Mouse (Mus musculus): ENCODE measurements around the gene Abca8b. TPM values are rescaled to one million over a fixed set of nuclear protein-coding genes. Genes with fewer than 3 reads are reported as not detected.
A peak's percentile ranks its signal among the peaks of the same experiment; 100 is the strongest.
"Not testable (repeated sequence)": the region's sequence is repeated elsewhere in the genome, so short reads cannot be mapped to it uniquely, and the experiment has no call there.

Gene Abca8b
- polyA plus RNA-seq, 1 experiment from 2014 or later: 1.0 TPM

GRCm38 (mm10) chr11:109970521-109970920 lies 25.1 kb downstream of the Abca8b start:
- Histone ChIP-seq H3K27ac (replicated peaks) (no peak overlapping the region), H3K36me3 (ENCODE audit: control insufficient read depth, insufficient read depth, low read length) (no peaks in the 10 kb centered on the region), H3K4me2 (replicated peaks; ENCODE audit: low read depth) (no peak overlapping the region), H3K9ac (ENCODE audit: low read length) (no peak overlapping the region), H3K9me3 (ENCODE audit: control insufficient read depth, low read length) (peaks cover 4% of the 10 kb centered on the region; the same call in 1 of the 2 replicates), H3K27me3 (ENCODE audit: control insufficient read depth, insufficient read depth, low read length) (no peaks in the 10 kb centered on the region), H3K4me3 (ENCODE audit: low read depth, low read length) (no peak overlapping the region), H3K4me1 (replicated peaks; ENCODE audit: control insufficient read depth, insufficient read depth) (no peaks in the 10 kb centered on the region)
- ATAC-seq (ENCODE audit: low FRiP score, low TSS enrichment) (no peak), DNase-seq (ENCODE audit: low spot score) (no peak)
- whole genome bisulfite sequencing: 70% methylated on average over 4 of the region's 4 CpGs
- no peak for TF ChIP-seq EP300 (optimal IDR thresholded peaks at IDR 0.05)
- no peak for TF ChIP-seq CTCF (IDR thresholded peaks at IDR 0.05; ENCODE audit: low read depth)

GRCm38 (mm10) chr11:109961495-109962492 lies 33.9 kb downstream of the Abca8b start:
- ATAC-seq (ENCODE audit: low FRiP score, low TSS enrichment) (no peak), DNase-seq (ENCODE audit: low spot score) (no peak)
- WGBS: 72% methylated on average over 4 of the region's 4 CpGs
- Histone ChIP-seq H3K4me2 (replicated peaks; ENCODE audit: low read depth) (no peak overlapping the region), H3K4me3 (ENCODE audit: low read depth, low read length) (no peak overlapping the region), H3K27ac (replicated peaks) (no peak overlapping the region), H3K27me3 (ENCODE audit: control insufficient read depth, insufficient read depth, low read length) (no peaks in the 10 kb centered on the region), H3K9ac (ENCODE audit: low read length) (no peak overlapping the region), H3K4me1 (replicated peaks; ENCODE audit: control insufficient read depth, insufficient read depth) (no peaks in the 10 kb centered on the region), H3K9me3 (ENCODE audit: control insufficient read depth, low read length) (no peaks in the 10 kb centered on the region), H3K36me3 (ENCODE audit: control insufficient read depth, insufficient read depth, low read length) (no peaks in the 10 kb centered on the region)
- no peak for TF ChIP-seq CTCF (IDR thresholded peaks at IDR 0.05; ENCODE audit: low read depth)
- no peak for TF ChIP-seq EP300 (optimal IDR thresholded peaks at IDR 0.05)

- H3K4me1 ChIP-seq (replicated peaks; ENCODE audit: control insufficient read depth, insufficient read depth): no peaks in the 10 kb centered on the region
- H3K27ac ChIP-seq (replicated peaks): no peak overlapping the region
- WGBS: 93% methylated on average over 1 of the region's 1 CpGs
- no peaks in the 10 kb centered on the region for H3K9me3 ChIP-seq (ENCODE audit: control insufficient read depth, low read length)
- ATAC-seq (ENCODE audit: low FRiP score, low TSS enrichment) (no peak), DNase-seq (ENCODE audit: low spot score) (no peak)
- no peak overlapping the region for H3K4me3 ChIP-seq (ENCODE audit: low read depth, low read length)
- H3K36me3 ChIP-seq (ENCODE audit: control insufficient read depth, insufficient read depth, low read length): no peaks in the 10 kb centered on the region
- no peak overlapping the region for H3K9ac ChIP-seq (ENCODE audit: low read length)
- no peak overlapping the region for H3K4me2 ChIP-seq (replicated peaks; ENCODE audit: low read depth)
- TF ChIP-seq EP300 (optimal IDR thresholded peaks at IDR 0.05): no peak
- peak; percentile 51 for TF ChIP-seq CTCF (IDR thresholded peaks at IDR 0.05; ENCODE audit: low read depth)
- no peaks in the 10 kb centered on the region for H3K27me3 ChIP-seq (ENCODE audit: control insufficient read depth, insufficient read depth, low read length)
Observed at GRCm38 (mm10) chr11:109955185-109955584, 40.5 kb downstream of the Abca8b start.

GRCm38 (mm10) chr11:109936915-109937314 lies 58.7 kb downstream of the Abca8b start:
- H3K36me3 ChIP-seq (ENCODE audit: control insufficient read depth, insufficient read depth, low read length): no peaks in the 10 kb centered on the region
- no peak for DNase-seq (ENCODE audit: low spot score)
- WGBS: 81% methylated on average over 5 of the region's 5 CpGs

GRCm38 (mm10) chr11:109933207-109933606 lies 62.4 kb downstream of the Abca8b start:
- DNase-seq (ENCODE audit: low spot score); H3K4me1 ChIP-seq (replicated peaks; ENCODE audit: control insufficient read depth, insufficient read depth); H3K27me3 ChIP-seq (ENCODE audit: control insufficient read depth, insufficient read depth, low read length); H3K9ac ChIP-seq (ENCODE audit: low read length); H3K27ac ChIP-seq (replicated peaks); H3K36me3 ChIP-seq (ENCODE audit: control insufficient read depth, insufficient read depth, low read length); H3K4me3 ChIP-seq (ENCODE audit: low read depth, low read length); H3K4me2 ChIP-seq (replicated peaks; ENCODE audit: low read depth); ATAC-seq (ENCODE audit: low FRiP score, low TSS enrichment); H3K9me3 ChIP-seq (ENCODE audit: control insufficient read depth, low read length): not testable (repeated sequence)
- WGBS: 40% methylated on average over 4 of the region's 4 CpGs

More at GRCm38 (mm10) chr11:109936915-109937314, 58.7 kb downstream of the Abca8b start:
- no peaks in the 10 kb centered on the region for H3K4me1 ChIP-seq (replicated peaks; ENCODE audit: control insufficient read depth, insufficient read depth)
- H3K27ac ChIP-seq (replicated peaks): no peak overlapping the region
- no peak overlapping the region for H3K9ac ChIP-seq (ENCODE audit: low read length)
- H3K4me2 ChIP-seq (replicated peaks; ENCODE audit: low read depth): no peak overlapping the region
- TF ChIP-seq CTCF (IDR thresholded peaks at IDR 0.05; ENCODE audit: low read depth) (no peak), EP300 (optimal IDR thresholded peaks at IDR 0.05) (no peak)
- ATAC-seq (ENCODE audit: low FRiP score, low TSS enrichment): no peak
- no peak overlapping the region for H3K4me3 ChIP-seq (ENCODE audit: low read depth, low read length)
- H3K9me3 ChIP-seq (ENCODE audit: control insufficient read depth, low read length): no peaks in the 10 kb centered on the region
- H3K27me3 ChIP-seq (ENCODE audit: control insufficient read depth, insufficient read depth, low read length): no peaks in the 10 kb centered on the region

GRCm38 (mm10) chr11:109928489-109928888 lies 67.2 kb downstream of the Abca8b start:
- Histone ChIP-seq H3K27ac (replicated peaks) (no peak overlapping the region), H3K4me2 (replicated peaks; ENCODE audit: low read depth) (no peak overlapping the region), H3K9ac (ENCODE audit: low read length) (no peak overlapping the region), H3K4me3 (ENCODE audit: low read depth, low read length) (no peak overlapping the region), H3K36me3 (ENCODE audit: control insufficient read depth, insufficient read depth, low read length) (no peaks in the 10 kb centered on the region), H3K27me3 (ENCODE audit: control insufficient read depth, insufficient read depth, low read length) (no peaks in the 10 kb centered on the region), H3K4me1 (replicated peaks; ENCODE audit: control insufficient read depth, insufficient read depth) (no peaks in the 10 kb centered on the region), H3K9me3 (ENCODE audit: control insufficient read depth, low read length) (no peaks in the 10 kb centered on the region)
- DNase-seq (ENCODE audit: low spot score) (no peak), ATAC-seq (ENCODE audit: low FRiP score, low TSS enrichment) (no peak)
- TF ChIP-seq EP300 (optimal IDR thresholded peaks at IDR 0.05) (no peak), CTCF (IDR thresholded peaks at IDR 0.05; ENCODE audit: low read depth) (no peak)
- WGBS: 91% methylated on average over 2 of the region's 2 CpGs
